In genomic region chr5:15039984-15040383, GRCm38 (mm10) we compare ENCODE assay signal across 17 mouse cellular contexts. TPM values are rescaled to one million over a fixed set of nuclear protein-coding genes. Genes with fewer than 3 reads are reported as not detected.
DNase-seq lines count a peak whose midpoint lies in the region; ATAC-seq and TF ChIP-seq lines count a peak whose summit lies in the region.
"Not testable (repeated sequence)": the region's sequence is repeated elsewhere in the genome, so short reads cannot be mapped to it uniquely, and the experiment has no call there.
"Had no signal": no experiment of that assay in that cellular context is flagged by ENCODE, and none has a peak within 500 bp of the region (broad histone marks: within the 10 kb centered on the region; RNA-seq: fewer than 3 reads in every experiment).

No protein-coding gene starts in this region.

- TF ChIP-seq CTCF in hindbrain, postnatal 0 days (IDR thresholded peaks at IDR 0.05; ENCODE audit: low read depth), result not testable (repeated sequence)

- DNase-seq in MN1 (ENCODE audit: low spot score), result peak; percentile 29
- DNase-seq in forebrain, embryonic 11.5 days (ENCODE audit: low spot score), result not testable (repeated sequence)
- peak; percentile 2 for DNase-seq in hindbrain, postnatal 0 days (ENCODE audit: low spot score)
- DNase-seq in limb, embryonic 11.5 days (ENCODE audit: low spot score), result peak; percentile 25

- H3K4me2 ChIP-seq in forebrain, embryonic 11.5 days (ENCODE audit: low read depth, low read length, severe bottlenecking); heart, embryonic 14.5 days (ENCODE audit: low read length); hindbrain, postnatal 0 days (ENCODE audit: low read depth, low read length); limb, embryonic 11.5 days (ENCODE audit: low read depth, severe bottlenecking); liver, embryonic 16.5 days (ENCODE audit: low read depth, low read length); midbrain, embryonic 15.5 days; stomach, embryonic 15.5 days: not testable (repeated sequence)

- H3K27me3 ChIP-seq in forebrain, embryonic 11.5 days (ENCODE audit: control insufficient read depth, insufficient read depth, low read length); heart, embryonic 14.5 days (ENCODE audit: control insufficient read depth, insufficient read depth, low read length); hindbrain, postnatal 0 days (ENCODE audit: insufficient read depth, low read length); limb, embryonic 11.5 days (ENCODE audit: control insufficient read depth, insufficient read depth, low read length); liver, embryonic 16.5 days (ENCODE audit: control insufficient read depth, insufficient read depth, low read depth, low read length); midbrain, embryonic 15.5 days (replicated peaks); stomach, embryonic 15.5 days (replicated peaks): not testable (repeated sequence)

- H3K4me1 ChIP-seq in forebrain, embryonic 11.5 days (replicated peaks; ENCODE audit: control insufficient read depth, insufficient read depth, low read length); heart, embryonic 14.5 days (ENCODE audit: control insufficient read depth in 2 of 2, insufficient read depth in 2 of 2, low read length in 2 of 2); hindbrain, postnatal 0 days (ENCODE audit: insufficient read depth, low read length); limb, embryonic 11.5 days (ENCODE audit: control insufficient read depth, insufficient read depth, low read length); liver, embryonic 16.5 days (ENCODE audit: control insufficient read depth, low read depth, low read length); midbrain, embryonic 15.5 days; stomach, embryonic 15.5 days: not testable (repeated sequence)

- not testable (repeated sequence) for H3K36me3 ChIP-seq in forebrain, embryonic 11.5 days (ENCODE audit: control insufficient read depth, insufficient read depth, low read length); heart, embryonic 14.5 days (ENCODE audit: control insufficient read depth, insufficient read depth, low read length); hindbrain, postnatal 0 days (ENCODE audit: insufficient read depth, low read length); limb, embryonic 11.5 days (ENCODE audit: control insufficient read depth, insufficient read depth, low read length); liver, embryonic 16.5 days (ENCODE audit: control insufficient read depth, insufficient read depth); midbrain, embryonic 15.5 days (replicated peaks); stomach, embryonic 15.5 days

- 82% methylated on average over 4 of the region's 4 CpGs for WGBS in forebrain, embryonic 11.5 days
- WGBS in heart, embryonic 14.5 days, result 61% methylated on average over 4 of the region's 4 CpGs
- 80% methylated on average over 4 of the region's 4 CpGs for WGBS in hindbrain, postnatal 0 days
- 83% methylated on average over 4 of the region's 4 CpGs for WGBS in limb, embryonic 11.5 days
- 53% methylated on average over 4 of the region's 4 CpGs for whole genome bisulfite sequencing in liver, embryonic 16.5 days (ENCODE audit: insufficient replicate concordance)
- WGBS in midbrain, embryonic 15.5 days, result 81% methylated on average over 4 of the region's 4 CpGs
- 79% methylated on average over 4 of the region's 4 CpGs for WGBS in stomach, embryonic 15.5 days

- H3K27ac ChIP-seq in forebrain, embryonic 11.5 days (ENCODE audit: low read depth, low read length); heart, embryonic 14.5 days (replicated peaks in 1 of 2; ENCODE audit: control insufficient read depth in 1 of 2, insufficient read depth in 1 of 2, low read depth in 2 of 2, low read length in 2 of 2); hindbrain, postnatal 0 days; limb, embryonic 11.5 days (replicated peaks; ENCODE audit: low read depth, low read length); liver, embryonic 16.5 days (ENCODE audit: low read length); midbrain, embryonic 15.5 days; stomach, embryonic 15.5 days: not testable (repeated sequence)

- H3K9me3 ChIP-seq in forebrain, embryonic 11.5 days (ENCODE audit: control insufficient read depth, low read length); heart, embryonic 14.5 days (ENCODE audit: control insufficient read depth, low read length); hindbrain, postnatal 0 days (ENCODE audit: low read length); limb, embryonic 11.5 days (ENCODE audit: control insufficient read depth, low read length); liver, embryonic 16.5 days (replicated peaks; ENCODE audit: control insufficient read depth, low read length); stomach, embryonic 15.5 days: not testable (repeated sequence)
- H3K9me3 ChIP-seq in midbrain, embryonic 15.5 days, result peaks cover 17% of the 10 kb centered on the region

- not testable (repeated sequence) for H3K9ac ChIP-seq in forebrain, embryonic 11.5 days (ENCODE audit: low read length); heart, embryonic 14.5 days (ENCODE audit: low read length); hindbrain, postnatal 0 days (replicated peaks; ENCODE audit: low read length); limb, embryonic 11.5 days (ENCODE audit: low read length); liver, embryonic 16.5 days (ENCODE audit: low read depth, low read length); midbrain, embryonic 15.5 days; stomach, embryonic 15.5 days

- H3K4me3 ChIP-seq in forebrain, embryonic 11.5 days (ENCODE audit: low read depth, low read length); heart, embryonic 14.5 days (ENCODE audit: control insufficient read depth in 1 of 2, insufficient read depth in 1 of 2, low read depth in 1 of 2, low read length in 2 of 2); hindbrain, postnatal 0 days (ENCODE audit: low read length); limb, embryonic 11.5 days (ENCODE audit: low read depth, low read length); liver, embryonic 16.5 days (ENCODE audit: low read depth, low read length); midbrain, embryonic 15.5 days; stomach, embryonic 15.5 days (replicated peaks): not testable (repeated sequence)

- peak; percentile 87 for ATAC-seq in forebrain, embryonic 11.5 days (replicated peaks; ENCODE audit: low FRiP score)
- peak; percentile 93 for ATAC-seq in heart, embryonic 14.5 days (ENCODE audit: insufficient number of reproducible peaks, insufficient read depth, low FRiP score, low read depth)
- ATAC-seq in hindbrain, postnatal 0 days, result peak; percentile 93
- peak; percentile 92 for ATAC-seq in limb, embryonic 11.5 days (ENCODE audit: insufficient number of reproducible peaks, low FRiP score, low TSS enrichment, low read depth)
- ATAC-seq in liver, embryonic 16.5 days (ENCODE audit: low read depth), result peak; percentile 41; the same call in 1 of the 2 replicates
- peak; percentile 86 for ATAC-seq in midbrain, embryonic 15.5 days (replicated peaks)
- peak; percentile 89 for ATAC-seq in stomach, embryonic 15.5 days (ENCODE audit: insufficient read depth, low FRiP score, low read depth)

RNA-seq across cellular contexts. Expression of gene Gm17019, which starts 7.2 kb away (rescaled TPM):
- polyA plus RNA-seq in forebrain, embryonic 11.5 days (2014; fragmentation: Nextera tagmentation; extraction: Ambion mirVana), result not detected in 2 replicates
- polyA plus RNA-seq in heart, embryonic 14.5 days (2014; fragmentation: Nextera tagmentation; extraction: Ambion mirVana), result not detected in 2 replicates
- not detected in 2 replicates for total RNA-seq in hindbrain, postnatal 0 days (2014; rRNA removed)
- not detected in 2 replicates for polyA plus RNA-seq in hindbrain, postnatal 0 days (2015; fragmentation: Nextera tagmentation; extraction: Ambion mirVana)
- not detected in 2 replicates for polyA plus RNA-seq in limb, embryonic 11.5 days (2014; fragmentation: Nextera tagmentation; extraction: Ambion mirVana)
- polyA plus RNA-seq in liver, embryonic 16.5 days (2015; fragmentation: Nextera tagmentation; extraction: Ambion mirVana), result not detected in 2 replicates
- not detected in 2 replicates for polyA plus RNA-seq in midbrain, embryonic 15.5 days (2015; fragmentation: Nextera tagmentation; extraction: Ambion mirVana)
- polyA plus RNA-seq in stomach, embryonic 15.5 days (2015; fragmentation: Nextera tagmentation; extraction: Ambion mirVana), result not detected in 2 replicates
- total RNA-seq: adrenal gland, postnatal 10 days; ES-E14; gastrocnemius, adult 8-10 months; heart, adult 2 months; layer of hippocampus, postnatal 10 days; left cerebral cortex, postnatal 14 days had no signal
- polyA plus RNA-seq: forebrain, embryonic 16.5 days; heart, adult 2 months; midbrain, embryonic 10.5 days; spleen, adult 2 months had no signal

Comparison
In these comparisons a context has a peak if more than half of its experiments do, and no peak if none do; other contexts are left out.
1. ATAC-seq: peak in every context shown above with its lines; median percentile 93 in heart, embryonic 14.5 days; 93 in hindbrain, postnatal 0 days; 92 in limb, embryonic 11.5 days; 89 in stomach, embryonic 15.5 days; 87 in forebrain, embryonic 11.5 days; 86 in midbrain, embryonic 15.5 days; 41 in liver, embryonic 16.5 days.